Comparison of ENCODE assay signal across 9 mouse cellular contexts in genomic region chr14:31934321-31934720, GRCm38 (mm10).
DNase-seq lines count a peak whose midpoint lies in the region; ATAC-seq and TF ChIP-seq lines count a peak whose summit lies in the region.
"Had no signal": no experiment of that assay in that cellular context is flagged by ENCODE, and none has a peak within 500 bp of the region (broad histone marks: within the 10 kb centered on the region; RNA-seq: fewer than 3 reads in every experiment).

No protein-coding gene starts in this region.

- H3K4me1 ChIP-seq in limb, embryonic 10.5 days: peaks cover 22% of the 10 kb centered on the region
- H3K4me1 ChIP-seq in olfactory bulb, adult 2 months (ENCODE audit: control insufficient read depth, insufficient read depth, low read length): peaks cover 7% of the 10 kb centered on the region

- H3K36me3 ChIP-seq in limb, embryonic 10.5 days: no peaks in the 10 kb centered on the region

- no peaks in the 10 kb centered on the region for H3K9me3 ChIP-seq in limb, embryonic 10.5 days (replicated peaks)

- 0% methylated on average over 6 of the region's 6 CpGs for WGBS in limb, embryonic 10.5 days
- WGBS in olfactory bulb, adult 2 months: 8% methylated on average over 5 of the region's 6 CpGs

- peak; percentile 41 for ATAC-seq in granulocyte monocyte progenitor cell, adult 5-6 weeks (replicated peaks; ENCODE audit: poor library complexity, severe bottlenecking)
- no peak for ATAC-seq in erythroblast, adult 5-6 weeks (replicated peaks; ENCODE audit: low FRiP score, poor library complexity, severe bottlenecking)
- ATAC-seq: Patski had no signal

- peak overlapping the region; percentile 54 for H3K4me3 ChIP-seq in layer of hippocampus, adult 2 months
- peak overlapping the region; percentile 60 for H3K4me3 ChIP-seq in limb, embryonic 10.5 days
- H3K4me3 ChIP-seq in olfactory bulb, adult 2 months (ENCODE audit: insufficient read depth, low read depth, low read length): peak overlapping the region; percentile 41

- H3K27ac ChIP-seq in layer of hippocampus, adult 2 months: peak overlapping the region; percentile 88
- peak overlapping the region; percentile 84 for H3K27ac ChIP-seq in limb, embryonic 10.5 days
- peak overlapping the region; percentile 59 for H3K27ac ChIP-seq in olfactory bulb, adult 2 months (ENCODE audit: insufficient read depth, low read depth, low read length)

- no peaks in the 10 kb centered on the region for H3K27me3 ChIP-seq in limb, embryonic 10.5 days (ENCODE audit: low read depth, poor library complexity, severe bottlenecking)
- H3K27me3 ChIP-seq: Patski had no signal

- no peak for DNase-seq in layer of hippocampus, adult 2 months (ENCODE audit: low spot score in 2 of 2)
- DNase-seq in layer of hippocampus, adult 9-11 months: no peak
- peak; percentile 42 for DNase-seq in cerebellum, adult 9-10 months
- peak; percentile 55 for DNase-seq in limb, embryonic 10.5 days (ENCODE audit: low spot score)
- DNase-seq in gastrocnemius, adult 18-20 months (ENCODE audit: low spot score): no peak

- TF ChIP-seq CTCF in layer of hippocampus, adult 2 months (conservative IDR thresholded peaks at IDR 0.05): no peak
- no peak for TF ChIP-seq CTCF in olfactory bulb, adult 2 months (IDR thresholded peaks at IDR 0.05; ENCODE audit: insufficient read depth, low read depth, low read length)

- no peak for TF ChIP-seq POLR2A in olfactory bulb, adult 2 months (IDR thresholded peaks at IDR 0.05; ENCODE audit: insufficient read depth, low read depth, low read length)

Comparison
In these comparisons a context has a peak if more than half of its experiments do, and no peak if none do; other contexts are left out.
1. DNase-seq: peak in cerebellum, adult 9-10 months (single experiment) and limb, embryonic 10.5 days (single experiment); none in layer of hippocampus, adult 2 months (0 of 2), layer of hippocampus, adult 9-11 months (single experiment) and gastrocnemius, adult 18-20 months (single experiment).
2. Peak in every context shown above with its lines, with median percentiles within 50 percentile points of each other: H3K27ac ChIP-seq and H3K4me3 ChIP-seq.